Mouse (Mus musculus): Measurements from ENCODE around the gene Fam131b.

The Fam131b gene

GRCm38 (mm10) chr6:42324482-42325267 is at the start of gene Fam131b:
Gene Fam131b, minus strand, starts transcription at chr6:42324643.
- ATAC-seq (ENCODE audit: insufficient number of reproducible peaks, low FRiP score, low TSS enrichment) = peak; percentile 69

- ATAC-seq (ENCODE audit: insufficient number of reproducible peaks, low FRiP score, low TSS enrichment) = no peak; the same call in 1 of the 2 replicates
Observed at GRCm38 (mm10) chr6:42373669-42374430, 49.4 kb upstream of the Fam131b start.

- peak; percentile 37 for ATAC-seq (ENCODE audit: insufficient number of reproducible peaks, low FRiP score, low TSS enrichment)
Observed at GRCm38 (mm10) chr6:42372816-42373547, 48.5 kb upstream of the Fam131b start, which contains the start of gene Epha1. Gene Epha1, minus strand, starts transcription at chr6:42373268.

GRCm38 (mm10) chr6:42372421-42372815 is 48.0 kb upstream of the Fam131b start:
- peak; percentile 22; the same call in 1 of the 2 replicates for ATAC-seq (ENCODE audit: insufficient number of reproducible peaks, low FRiP score, low TSS enrichment)

GRCm38 (mm10) chr6:42372001-42372400 is 47.6 kb upstream of the Fam131b start:
- no peak for ATAC-seq (ENCODE audit: insufficient number of reproducible peaks, low FRiP score, low TSS enrichment)

GRCm38 (mm10) chr6:42370630-42371363 is 46.4 kb upstream of the Fam131b start:
- no peak for ATAC-seq (ENCODE audit: insufficient number of reproducible peaks, low FRiP score, low TSS enrichment)

GRCm38 (mm10) chr6:42369870-42370269 is 45.4 kb upstream of the Fam131b start:
- ATAC-seq (ENCODE audit: insufficient number of reproducible peaks, low FRiP score, low TSS enrichment) = no peak

- ATAC-seq (ENCODE audit: insufficient number of reproducible peaks, low FRiP score, low TSS enrichment) = no peak
Observed at GRCm38 (mm10) chr6:42365215-42365614, 40.8 kb upstream of the Fam131b start.

GRCm38 (mm10) chr6:42364607-42365006 is 40.2 kb upstream of the Fam131b start:
- ATAC-seq (ENCODE audit: insufficient number of reproducible peaks, low FRiP score, low TSS enrichment) = no peak

GRCm38 (mm10) chr6:42364066-42364465 is 39.6 kb upstream of the Fam131b start:
- ATAC-seq (ENCODE audit: insufficient number of reproducible peaks, low FRiP score, low TSS enrichment) = no peak

GRCm38 (mm10) chr6:42362974-42363373 is 38.5 kb upstream of the Fam131b start:
- ATAC-seq (ENCODE audit: insufficient number of reproducible peaks, low FRiP score, low TSS enrichment) = peak; percentile 54

GRCm38 (mm10) chr6:42362497-42362896 is 38.1 kb upstream of the Fam131b start:
- no peak for ATAC-seq (ENCODE audit: insufficient number of reproducible peaks, low FRiP score, low TSS enrichment)

GRCm38 (mm10) chr6:42362074-42362473 is 37.6 kb upstream of the Fam131b start:
- ATAC-seq (ENCODE audit: insufficient number of reproducible peaks, low FRiP score, low TSS enrichment) = no peak

- ATAC-seq (ENCODE audit: insufficient number of reproducible peaks, low FRiP score, low TSS enrichment) = no peak
Observed at GRCm38 (mm10) chr6:42361041-42361895, 36.8 kb upstream of the Fam131b start.

GRCm38 (mm10) chr6:42360231-42360840 is 35.9 kb upstream of the Fam131b start:
- no peak for ATAC-seq (ENCODE audit: insufficient number of reproducible peaks, low FRiP score, low TSS enrichment)

GRCm38 (mm10) chr6:42359364-42360147 is 35.1 kb upstream of the Fam131b start:
- no peak for ATAC-seq (ENCODE audit: insufficient number of reproducible peaks, low FRiP score, low TSS enrichment)

- no peak for ATAC-seq (ENCODE audit: insufficient number of reproducible peaks, low FRiP score, low TSS enrichment)
Observed at GRCm38 (mm10) chr6:42358901-42359300, 34.5 kb upstream of the Fam131b start.

GRCm38 (mm10) chr6:42357901-42358300 is 33.5 kb upstream of the Fam131b start:
- no peak for ATAC-seq (ENCODE audit: insufficient number of reproducible peaks, low FRiP score, low TSS enrichment)

Measured in cerebellum, adult (tissue).